Mouse (Mus musculus) telencephalon, adult 2 months (tissue): ENCODE data around the gene Cyp2c66.
"Not testable (repeated sequence)": the region's sequence is repeated elsewhere in the genome, so short reads cannot be mapped to it uniquely, and the experiment has no call there.

Source experiments
- DNase-seq: peaks from one replicate; pipeline ENCODE4 v3.0.0-alpha.2; 2011; ENCODE audit warnings: low read depth, low spot score

Gene Cyp2c66

DNA sequence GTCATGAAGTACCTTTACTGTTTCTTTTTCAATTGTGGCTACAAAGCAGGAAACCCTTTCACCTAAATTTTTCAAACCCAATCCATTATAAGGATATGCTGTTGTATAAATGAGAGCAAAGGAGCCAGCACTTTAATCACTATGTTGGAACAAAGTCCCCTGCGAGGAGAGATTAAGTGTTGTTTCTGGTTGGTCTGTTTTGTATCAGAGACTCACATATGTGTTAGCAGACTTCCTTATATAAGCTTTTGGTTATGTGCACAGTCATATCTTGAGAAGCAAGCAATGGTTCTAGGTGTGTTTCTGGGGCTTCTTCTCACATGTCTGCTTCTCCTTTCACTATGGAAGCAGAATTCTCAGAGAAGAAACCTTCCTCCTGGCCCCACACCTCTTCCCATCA, at the start of gene Cyp2c66:
Cyp2c66 (plus strand) TSS at position 255 of the 400 bp plus-strand sequence.
- DNase-seq = no peak

DNA sequence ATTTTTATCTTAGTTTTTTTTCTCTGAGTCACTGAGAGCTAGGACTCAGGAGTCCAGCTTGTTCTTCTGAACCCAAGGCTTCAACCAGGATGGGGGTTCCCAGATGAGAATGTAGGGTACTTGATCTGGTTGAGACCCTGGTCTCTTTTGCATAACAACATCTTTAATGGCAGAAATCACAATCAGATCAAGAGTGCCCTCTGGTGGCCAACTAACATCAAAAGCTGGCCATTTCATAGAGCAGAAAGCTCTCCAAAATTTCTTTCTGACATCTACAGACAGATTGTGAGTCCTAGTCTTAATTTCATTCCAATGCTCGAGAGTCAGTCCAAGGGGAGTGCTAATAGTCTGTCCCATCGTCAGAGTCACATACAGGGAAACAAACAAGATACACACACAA, 14.9 kb upstream of the Cyp2c66 start:
- not testable (repeated sequence) for DNase-seq

DNA sequence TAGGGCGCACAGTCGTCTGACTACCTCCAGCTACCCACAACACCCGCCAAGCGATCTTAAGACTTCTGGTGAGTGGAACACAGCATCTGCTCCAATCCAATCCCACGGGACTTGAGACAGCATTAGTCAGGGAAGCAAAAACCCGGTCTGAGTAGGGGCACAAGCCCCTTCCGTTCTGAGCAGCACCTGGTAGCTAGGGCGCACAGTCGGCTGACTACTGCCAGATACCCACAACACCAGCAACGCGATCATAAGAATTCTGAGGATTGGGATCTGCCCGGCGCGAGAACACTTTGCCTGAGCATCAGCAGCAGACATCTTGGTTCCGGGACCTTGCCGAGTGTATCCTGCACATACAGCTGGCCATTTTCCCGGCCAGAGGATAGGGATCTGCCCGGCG, 43.1 kb downstream of the Cyp2c66 start:
- not testable (repeated sequence) for DNase-seq
